Mouse (Mus musculus) sigmoid colon, adult 10 weeks (tissue): ENCODE data around the gene Sgta. TPM values are rescaled to one million over a fixed set of nuclear protein-coding genes. Genes with fewer than 3 reads are reported as not detected.

Experiments
- polyA plus RNA-seq: library from polyadenylated mRNA; stranded (reverse); fragments of 350-450 nt; fragmentation: Illumina TruSeq; extraction: RNeasy Lipid Tissue Mini Kit (QIAGEN cat#74804); gene quantifications from one replicate; pipeline ENCODE4 v1.2.3, GENCODE M21; 2014; ENCODE audit warnings: low read depth, low replicate concordance

Sgta gene
- 1.3 TPM for polyA plus RNA-seq

DNA sequence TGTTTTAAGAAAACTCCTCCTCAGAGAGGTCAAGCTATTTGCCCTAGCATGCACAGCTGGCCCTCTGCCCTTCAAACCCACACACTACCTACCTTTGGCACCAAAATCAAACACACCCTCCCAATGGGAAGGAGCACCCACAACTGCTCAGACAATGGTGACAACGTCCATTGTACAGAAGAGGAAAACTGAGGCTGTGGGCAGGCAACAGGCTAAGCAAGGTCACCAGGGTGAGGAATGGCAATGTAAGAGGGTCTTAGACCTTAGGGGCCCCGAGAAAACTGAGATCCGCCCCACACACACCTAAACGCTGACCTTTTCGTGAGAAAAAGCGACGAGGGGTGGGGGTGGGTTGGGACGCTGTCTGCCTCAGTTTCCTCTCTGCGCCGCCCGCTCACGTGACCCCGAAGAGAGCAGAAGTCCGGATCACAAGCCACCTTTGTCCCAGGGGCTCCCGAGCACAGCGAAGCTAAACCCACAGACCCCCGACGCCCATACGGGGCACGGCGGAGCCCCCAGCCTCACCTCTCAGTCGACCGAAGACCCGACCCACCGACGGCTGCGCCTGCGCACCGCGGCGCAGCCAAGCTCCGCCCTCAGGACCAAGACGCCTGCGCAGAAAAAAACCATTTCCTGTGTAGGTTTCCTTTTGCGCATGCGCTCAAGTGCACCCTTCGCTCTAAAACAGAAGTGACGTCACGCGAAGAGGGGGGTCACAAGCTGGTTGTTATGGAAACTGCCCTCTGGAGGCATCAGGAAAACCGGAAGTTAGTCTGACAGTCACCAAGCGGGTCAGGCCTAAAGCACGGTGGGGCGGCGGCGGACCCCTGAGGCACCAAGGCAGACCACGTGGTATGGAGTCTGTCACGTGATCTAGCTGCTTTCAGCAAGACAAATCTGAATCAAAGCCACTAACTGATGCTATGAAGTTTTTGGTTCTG, at the start of gene Sgta:
Gene Sgta, minus strand, starts transcription at position 579 of the 941 bp plus-strand sequence.

GRCm38 (mm10) chr10:81105565-81106112, 45.7 kb upstream of the Sgta start, which contains the start of gene Map2k2:
Map2k2 (plus strand) TSS chr10:81105915.

GRCm38 (mm10) chr10:81069836-81070235, 9.9 kb upstream of the Sgta start, which contains the start of gene Thop1:
Thop1 (plus strand) TSS chr10:81070035.

DNA sequence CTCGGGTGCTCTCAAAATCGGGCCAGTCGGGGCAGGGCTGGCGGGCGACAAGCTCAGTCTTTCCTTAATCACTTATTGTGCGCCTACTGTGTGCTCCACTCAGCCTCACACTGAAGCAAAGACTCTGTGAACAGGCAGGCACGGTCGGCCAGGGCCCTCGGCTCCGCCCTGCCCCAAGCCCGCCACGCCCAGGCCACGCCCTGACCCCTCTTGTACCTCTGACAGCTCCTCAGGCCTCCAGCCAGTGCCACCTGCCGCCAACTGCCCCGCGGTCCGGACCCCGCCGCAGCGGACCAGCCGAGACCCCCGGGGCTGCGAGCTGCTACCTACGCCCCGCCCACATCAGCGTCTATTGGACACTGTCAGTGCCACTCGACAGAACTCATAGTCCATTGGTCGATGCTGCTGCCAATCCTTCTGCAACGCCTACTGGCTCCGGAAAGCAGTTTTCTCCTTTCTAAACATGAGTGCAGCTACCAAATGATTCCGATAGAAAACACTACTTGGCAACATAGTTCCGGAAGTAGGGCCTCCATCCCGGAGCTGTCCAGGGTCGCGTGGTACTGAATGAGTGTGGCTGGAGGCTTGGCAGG, 22.9 kb downstream of the Sgta start, which contains the start of gene Slc39a3:
Gene Slc39a3, minus strand, starts transcription at position 439 of the 593 bp plus-strand sequence.

DNA sequence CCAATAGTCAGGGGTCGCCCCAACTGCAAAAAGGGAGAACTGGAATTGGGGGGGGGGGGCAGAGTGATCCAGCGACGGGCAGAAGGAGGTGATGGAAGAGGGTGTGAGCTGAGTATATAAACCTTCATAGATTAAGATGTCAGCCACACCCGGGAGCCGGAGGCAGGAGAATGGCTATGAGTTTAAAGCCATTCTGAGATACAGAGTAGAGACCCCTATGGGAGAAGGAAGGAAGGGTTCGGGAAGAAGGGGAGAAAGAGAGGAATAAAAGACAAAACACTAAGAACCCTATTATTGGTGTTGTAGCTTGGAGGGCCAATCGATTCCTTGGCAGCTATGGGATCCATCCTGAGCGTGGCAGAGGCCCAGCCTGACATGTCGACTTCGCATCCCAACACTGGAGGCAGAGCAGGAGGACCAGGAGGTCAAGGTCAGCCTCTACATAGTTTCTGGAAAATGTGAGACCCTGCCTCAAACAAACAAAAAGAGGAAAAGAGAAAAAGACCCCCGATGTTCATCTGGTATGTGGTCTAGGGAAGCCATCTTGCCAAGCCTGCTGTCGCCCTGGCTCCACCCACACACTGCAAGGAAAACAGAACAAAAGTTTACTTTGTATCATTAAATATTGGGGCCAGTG, 34.2 kb downstream of the Sgta start, which contains the start of gene Diras1:
Gene Diras1, minus strand, starts transcription at position 24 of the 637 bp plus-strand sequence.

DNA sequence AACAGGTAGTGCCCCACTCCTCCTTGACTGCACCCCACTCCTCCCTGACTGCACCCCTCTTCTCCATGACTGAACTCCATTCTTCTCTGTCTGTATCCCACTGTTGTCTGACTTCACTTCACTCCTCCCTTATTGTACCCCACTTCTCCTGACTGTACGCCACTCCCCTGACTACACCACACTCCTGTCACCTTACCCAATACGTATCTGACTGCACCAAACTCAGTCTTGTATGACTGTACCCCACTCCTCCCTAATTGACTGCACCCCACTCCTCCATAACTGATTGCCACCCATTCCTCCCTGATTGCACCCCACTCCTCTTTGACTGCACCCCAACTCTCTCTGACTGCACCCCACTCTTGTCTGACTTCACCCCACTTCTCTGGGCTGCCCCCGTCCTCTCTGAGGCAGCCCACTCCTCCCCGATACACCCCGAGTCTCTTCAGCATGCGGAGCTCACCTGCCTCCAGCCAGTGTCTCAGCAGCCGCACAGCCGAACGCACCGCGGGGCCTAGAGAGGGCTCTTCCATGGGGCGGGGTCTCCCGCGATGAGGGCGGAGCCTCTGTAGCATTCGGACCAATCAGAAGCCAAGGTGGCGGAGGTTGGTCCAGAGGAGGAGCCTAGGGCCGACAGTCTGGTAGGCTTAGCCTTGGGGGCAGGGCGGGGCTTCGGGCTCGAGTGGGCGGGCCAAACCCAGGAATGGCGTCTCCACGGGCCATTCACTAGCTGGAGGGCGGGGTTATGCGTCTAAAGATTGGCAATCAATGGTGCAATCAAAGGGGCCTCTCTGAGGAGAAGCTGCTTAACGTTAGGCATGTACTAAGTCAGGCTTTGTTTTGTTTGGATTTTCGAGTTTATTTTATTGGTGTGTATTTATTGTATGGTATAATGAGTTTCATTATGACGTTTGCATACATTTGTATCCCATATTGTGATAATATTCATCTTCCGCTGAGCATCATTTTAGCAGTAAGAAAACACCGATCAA, 45.3 kb downstream of the Sgta start, which contains the start of gene Gng7:
Gene Gng7, minus strand, starts transcription at position 553 of the 992 bp plus-strand sequence.

Other genes starting within 250 kb of the Sgta start
- gene Jsrp1, start 246.7 kb downstream of the Sgta start, polyA plus RNA-seq: not detected
- 116 TPM for gene Oaz1, start 233.5 kb downstream of the Sgta start, polyA plus RNA-seq
- gene Lingo3, start 216.1 kb downstream of the Sgta start, polyA plus RNA-seq: not detected
- 2.8 TPM for gene Lsm7, start 205.0 kb downstream of the Sgta start, polyA plus RNA-seq
- not detected for gene Sppl2b, start 204.9 kb downstream of the Sgta start, polyA plus RNA-seq
- not detected for gene Tmprss9, start 188.3 kb downstream of the Sgta start, polyA plus RNA-seq
- gene Timm13, start 159.2 kb downstream of the Sgta start, polyA plus RNA-seq: not detected
- gene Lmnb2, start 141.9 kb downstream of the Sgta start, polyA plus RNA-seq: 1.2 TPM
- gene Gadd45b, start 130.1 kb downstream of the Sgta start, polyA plus RNA-seq: 12.3 TPM
- gene Gng7, start 45.2 kb downstream of the Sgta start, polyA plus RNA-seq: 0.76 TPM
- gene Diras1, start 34.5 kb downstream of the Sgta start, polyA plus RNA-seq: not detected
- 0.41 TPM for gene Slc39a3, start 22.8 kb downstream of the Sgta start, polyA plus RNA-seq
- not detected for gene Thop1, start 9.9 kb upstream of the Sgta start, polyA plus RNA-seq
- gene Creb3l3, start 38.7 kb upstream of the Sgta start, polyA plus RNA-seq: 0.79 TPM
- 3.0 TPM for gene Map2k2, start 45.7 kb upstream of the Sgta start, polyA plus RNA-seq
- 48.6 TPM for gene Zbtb7a, start 75.0 kb upstream of the Sgta start, polyA plus RNA-seq
- gene Pias4, start 107.7 kb upstream of the Sgta start, polyA plus RNA-seq: not detected
- 12.4 TPM for gene Eef2, start 116.5 kb upstream of the Sgta start, polyA plus RNA-seq
- not detected for gene Dapk3, start 122.8 kb upstream of the Sgta start, polyA plus RNA-seq
- not detected for gene 4930442H23Rik, start 123.7 kb upstream of the Sgta start, polyA plus RNA-seq
- not detected for gene Nmrk2, start 141.9 kb upstream of the Sgta start, polyA plus RNA-seq
- 0.19 TPM for gene Atcay, start 170.7 kb upstream of the Sgta start, polyA plus RNA-seq
- 0.63 TPM for gene Zfr2, start 173.0 kb upstream of the Sgta start, polyA plus RNA-seq
- not detected for gene Matk, start 192.8 kb upstream of the Sgta start, polyA plus RNA-seq
- gene Mrpl54, start 206.8 kb upstream of the Sgta start, polyA plus RNA-seq: 1.2 TPM
- not detected for gene Apba3, start 206.8 kb upstream of the Sgta start, polyA plus RNA-seq
- gene Tjp3, start 231.4 kb upstream of the Sgta start, polyA plus RNA-seq: 7.8 TPM
- gene Pip5k1c, start 232.8 kb upstream of the Sgta start, polyA plus RNA-seq: 2.6 TPM